Mouse (Mus musculus) thymus, adult 2 months (tissue): ENCODE data around the gene Tgm2.

Experiments
- CTCF ChIP-seq: fragments of 200-500 bp; IDR thresholded peaks from 2 replicates; pipeline ENCODE4 v1.5.1; 2012; ENCODE audit warnings: mild to moderate bottlenecking, control low read depth, low read length, moderate library complexity, borderline replicate concordance; ENCODE audit not compliant: control insufficient read depth, poor library complexity, insufficient read depth; ENCODE audit errors: extremely low read depth
- POLR2A ChIP-seq: fragments of 200-500 bp; IDR thresholded peaks from 2 replicates; pipeline ENCODE4 v1.6.1; 2012; ENCODE audit warnings: mild to moderate bottlenecking, low read length, control low read depth, moderate library complexity; ENCODE audit not compliant: control insufficient read depth, poor library complexity, insufficient read depth; ENCODE audit errors: extremely low read depth

DNA sequence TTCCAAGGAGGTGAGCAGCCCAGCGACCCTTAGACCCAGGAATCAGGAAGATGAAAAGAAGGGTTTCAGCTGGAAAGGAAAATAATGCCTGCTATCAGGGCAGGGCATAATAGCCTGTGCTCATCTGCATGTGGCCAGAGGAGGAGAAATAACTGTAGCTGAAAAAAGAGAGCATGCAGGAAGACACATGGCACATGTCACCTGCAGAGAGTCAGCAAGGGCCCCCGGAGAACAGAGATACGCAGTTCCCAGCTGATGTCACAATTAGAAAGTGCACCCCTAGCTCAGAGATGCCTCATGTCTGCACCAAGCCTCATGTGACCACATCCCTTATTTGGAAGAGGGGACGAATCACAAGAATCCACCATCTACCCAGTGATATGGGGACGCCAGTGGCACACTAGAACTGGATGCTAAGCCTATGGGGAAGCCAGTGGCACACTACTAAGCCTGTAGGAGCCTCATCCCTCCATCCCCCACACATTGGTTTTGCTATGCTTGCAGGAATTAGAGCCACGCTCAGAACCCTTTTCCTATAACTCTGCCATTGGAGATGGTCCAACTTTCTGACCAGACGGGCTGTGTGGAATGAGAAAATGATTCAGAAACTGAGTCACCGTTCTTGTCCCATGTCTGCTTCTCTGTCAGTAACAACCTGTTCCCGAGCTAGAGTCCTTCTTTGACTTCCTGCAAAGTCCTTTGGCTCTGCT is 21.4 kb upstream of the Tgm2 start:
- TF ChIP-seq POLR2A (no peak), CTCF (no peak)
